Mouse (Mus musculus) kidney, adult 2 months (tissue): ENCODE measurements around the gene Cdc14b.

Experiments
- CTCF ChIP-seq: fragments of 200-500 bp; conservative IDR thresholded peaks from 2 replicates; pipeline ENCODE4 v1.5.1; 2011; ENCODE audit warnings: low read depth, mild to moderate bottlenecking, control low read depth, low read length, moderate library complexity, mixed read lengths; ENCODE audit not compliant: insufficient read depth, insufficient read length
- POLR2A ChIP-seq: fragments of 200-500 bp; IDR thresholded peaks from one replicate; pipeline ENCODE4 v1.6.1; 2011; ENCODE audit warnings: low read depth, low read length, control low read depth

DNA sequence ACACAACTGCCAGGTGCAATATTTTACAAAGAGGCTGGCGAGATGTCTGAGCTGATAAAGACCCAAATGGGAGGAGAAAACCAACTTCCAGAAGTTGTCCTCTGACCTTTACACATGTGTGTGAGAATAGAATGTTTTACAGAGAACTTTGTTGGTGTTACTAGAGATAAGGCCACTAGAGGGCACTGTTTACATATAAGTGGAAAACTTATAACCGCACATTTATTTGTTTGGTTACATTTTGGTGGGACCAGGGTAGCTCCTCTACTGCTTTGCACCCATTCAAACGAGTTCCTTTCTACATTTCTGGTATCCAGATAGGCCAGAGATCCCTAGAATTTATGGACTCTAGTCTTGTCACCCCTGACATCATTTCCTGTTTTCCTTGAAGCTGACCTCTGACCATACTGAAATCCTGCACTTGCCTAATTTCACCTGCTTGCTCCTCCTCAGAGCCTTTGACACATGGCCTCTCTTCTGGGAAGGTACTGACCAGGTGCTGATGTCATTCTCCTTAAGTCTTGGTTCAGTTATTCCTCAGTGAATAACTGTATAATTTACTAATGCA, 40.5 kb upstream of the Cdc14b start:
- no peak for TF ChIP-seq POLR2A
- 0 out of 2 replicates have a peak, but pooled peaks have one; percentile 8 for TF ChIP-seq CTCF
